ENCODE assay signal across 22 mouse cellular contexts in genomic region chr11:57979621-57980020, GRCm38 (mm10). TPM values are rescaled to one million over a fixed set of nuclear protein-coding genes. Genes with fewer than 3 reads are reported as not detected.
DNase-seq lines count a peak whose midpoint lies in the region.
"Had no signal": no experiment of that assay in that cellular context is flagged by ENCODE, and none has a peak within 500 bp of the region (broad histone marks: within the 10 kb centered on the region; RNA-seq: fewer than 3 reads in every experiment).

No protein-coding gene starts in this region.

- intact Hi-C loops in heart, postnatal 36 days (cut with DNase I): no loop called here

- peak; percentile 29 for DNase-seq in adrenal gland, adult 2 months
- DNase-seq in adrenal gland, adult 8-10 months: no peak
- peak; percentile 38 for DNase-seq in adrenal gland, postnatal 14 days
- no peak for DNase-seq in adrenal gland, postnatal 4 days (ENCODE audit: low spot score in 2 of 2)
- DNase-seq in heart, embryonic 10.5 days (ENCODE audit: low spot score): no peak
- no peak for DNase-seq in heart, postnatal 36 days
- DNase-seq: B cell, adult 2 months; cerebellum, adult 11 months; cerebellum, adult 18-20 months; cerebellum, adult 8-10 months; cerebellum, adult 9-11 months; cerebellum, postnatal 14 days; cerebellum, postnatal 36 days; embryo, embryonic 11 days had no signal

- H3K27me3 ChIP-seq in heart, embryonic 10.5 days (ENCODE audit: insufficient read depth, poor library complexity, severe bottlenecking): no peaks in the 10 kb centered on the region; the same call in 1 of the 2 replicates
- H3K27me3 ChIP-seq: CH12.LX; embryonic facial prominence, embryonic 13.5 days; embryonic facial prominence, embryonic 15.5 days; forebrain, embryonic 12.5 days; Patski had no signal

- no peak overlapping the region for H3K4me3 ChIP-seq in heart, embryonic 10.5 days
- H3K4me3 ChIP-seq: embryonic facial prominence, embryonic 13.5 days; embryonic facial prominence, embryonic 15.5 days; erythroblast, embryonic 14.5 days; forebrain, embryonic 10.5 days; forebrain, embryonic 12.5 days had no signal

- peaks cover 39% of the 10 kb centered on the region for H3K4me1 ChIP-seq in heart, embryonic 10.5 days
- H3K4me1 ChIP-seq: forebrain, embryonic 12.5 days had no signal

- peak overlapping the region; percentile 47; the same call in 1 of the 2 replicates for H3K27ac ChIP-seq in heart, embryonic 10.5 days
- H3K27ac ChIP-seq: embryonic facial prominence, embryonic 13.5 days; embryonic facial prominence, embryonic 15.5 days; forebrain, embryonic 10.5 days; forebrain, embryonic 12.5 days had no signal

- no peaks in the 10 kb centered on the region for H3K9me3 ChIP-seq in heart, embryonic 10.5 days
- H3K9me3 ChIP-seq: embryonic facial prominence, embryonic 13.5 days; embryonic facial prominence, embryonic 15.5 days; forebrain, embryonic 10.5 days; forebrain, embryonic 12.5 days; G1E had no signal

- H3K36me3 ChIP-seq in heart, embryonic 10.5 days: no peaks in the 10 kb centered on the region
- H3K36me3 ChIP-seq: embryonic facial prominence, embryonic 13.5 days; embryonic facial prominence, embryonic 15.5 days; forebrain, embryonic 10.5 days; forebrain, embryonic 12.5 days; G1E had no signal

- 87% methylated on average over 6 of the region's 6 CpGs for WGBS in heart, embryonic 10.5 days

RNA-seq across cellular contexts. Expression of gene Larp1, which starts 29.2 kb away (rescaled TPM):
- total RNA-seq in adrenal gland, adult 2 months (2021): 100 to 1,000 TPM in 1 of 2 experiments, 10 to 100 TPM in 1; 75.1 to 137 TPM
- 34.1 and 39.8 TPM in 2 replicates for polyA plus RNA-seq in adrenal gland, adult 2 months (2012; rRNA removed)
- total RNA-seq in adrenal gland, adult 8-10 months (2022): 100 to 1,000 TPM in 3 of 4 experiments, 10 to 100 TPM in 1; 95.7 to 109 (median 104) TPM
- total RNA-seq in adrenal gland, postnatal 14 days (2021): 95.5 and 95.9 TPM in 2 replicates
- total RNA-seq in adrenal gland, postnatal 4 days (2021): 100 to 1,000 TPM; 103 to 106 TPM
- polyA plus RNA-seq in heart, embryonic 10.5 days (2016; fragmentation: Nextera tagmentation; extraction: Ambion mirVana): 18.3 and 21.8 TPM in 2 replicates
- 10 to 100 TPM; 52.4 to 55.3 TPM for total RNA-seq in heart, postnatal 36 days (2021)

Comparison
In these comparisons a context has a peak if more than half of its experiments do, and no peak if none do; other contexts are left out.
1. DNase-seq: peak in adrenal gland, adult 2 months (single experiment) and adrenal gland, postnatal 14 days (single experiment); none in adrenal gland, adult 8-10 months (single experiment), adrenal gland, postnatal 4 days (0 of 2), heart, embryonic 10.5 days (single experiment) and heart, postnatal 36 days (0 of 2).